Mouse (Mus musculus) heart, postnatal 0 days (tissue): ENCODE measurements around the gene Olfr10. TPM values are rescaled to one million over a fixed set of nuclear protein-coding genes. Genes with fewer than 3 reads are reported as not detected.

Source experiments
- ATAC-seq: fragments of 200-750 bp; cut with Nextera tagmentation; 2 replicates; pipeline ENCODE4 v1.8.0; 2017; ENCODE audit warnings: low read depth, moderate number of reproducible peaks, moderate library complexity; ENCODE audit not compliant: insufficient read depth
- DNase-seq: peaks from one replicate; pipeline ENCODE4 v3.0.0-alpha.2; 2016; ENCODE audit warnings: low spot score
- H3K27ac ChIP-seq: fragments of 300-500 bp; sonication (generic); 2 replicates; pipeline ENCODE4 v1.5.1; 2014; ENCODE audit warnings: low read depth, mild to moderate bottlenecking
- H3K27me3 ChIP-seq: fragments of 300-500 bp; sonication (generic); 2 replicates; pipeline ENCODE4 v1.6.1; 2014; ENCODE audit warnings: low read length, mixed read lengths; ENCODE audit not compliant: control insufficient read depth, insufficient read depth
- H3K36me3 ChIP-seq: fragments of 300-500 bp; sonication (generic); replicated peaks from 2 replicates; pipeline ENCODE4 v1.6.1; 2014; ENCODE audit warnings: low read length, mixed read lengths; ENCODE audit not compliant: control insufficient read depth, insufficient read depth
- H3K4me1 ChIP-seq: fragments of 300-500 bp; sonication (generic); 2 replicates; pipeline ENCODE4 v1.6.1; 2014; ENCODE audit warnings: antibody characterized with exemption; ENCODE audit not compliant: control insufficient read depth, insufficient read depth
- H3K4me2 ChIP-seq: fragments of 300-500 bp; sonication (generic); 2 replicates; pipeline ENCODE4 v1.6.1; 2014; ENCODE audit warnings: low read depth, mild to moderate bottlenecking, low read length, moderate library complexity
- H3K4me3 ChIP-seq: fragments of 300-500 bp; sonication (generic); 2 replicates; pipeline ENCODE4 v1.5.1; 2014; ENCODE audit warnings: low read depth, low read length
- H3K9ac ChIP-seq: fragments of 300-500 bp; sonication (generic); replicated peaks from 2 replicates; pipeline ENCODE4 v1.6.1; 2014; ENCODE audit warnings: low read depth, low read length, mixed read lengths
- H3K9me3 ChIP-seq: fragments of 300-500 bp; sonication (generic); replicated peaks from 2 replicates; pipeline ENCODE4 v1.6.1; 2016; ENCODE audit warnings: low read length; ENCODE audit not compliant: control insufficient read depth
- CTCF ChIP-seq: IDR thresholded peaks from 2 replicates; pipeline ENCODE4 v1.5.1; 2016; ENCODE audit warnings: antibody characterized with exemption, control low read depth, low read depth
- EP300 ChIP-seq: IDR thresholded peaks from 2 replicates; pipeline ENCODE4 v1.6.1; 2016; ENCODE audit warnings: antibody characterized with exemption, low read depth
- WGBS: fragments of 180-500 bp; shearing (Covaris S2); extraction: QIAGEN DNeasy Blood & Tissue Kit; methylation state at CpG from one replicate; pipeline ENCODE4 v1.1.7; 2014; 5-methylcytosine and 5-hydroxymethylcytosine counted together
- polyA plus RNA-seq: library from polyadenylated mRNA; unstranded; fragments of >200 nt; fragmentation: Nextera tagmentation; extraction: Ambion mirVana; gene quantifications from 2 replicates; pipeline ENCODE4 v1.2.1, GENCODE M21; 2015
- total RNA-seq: library from RNA; depleted of rRNA; stranded (reverse); fragments of >200 nt; gene quantifications from 2 replicates; pipeline ENCODE4 v1.2.3, GENCODE M21; 2014; ENCODE audit warnings: low replicate concordance

The Olfr10 gene
- total and polyA plus RNA-seq, 2 experiments from 2014 or later: not detected

DNA sequence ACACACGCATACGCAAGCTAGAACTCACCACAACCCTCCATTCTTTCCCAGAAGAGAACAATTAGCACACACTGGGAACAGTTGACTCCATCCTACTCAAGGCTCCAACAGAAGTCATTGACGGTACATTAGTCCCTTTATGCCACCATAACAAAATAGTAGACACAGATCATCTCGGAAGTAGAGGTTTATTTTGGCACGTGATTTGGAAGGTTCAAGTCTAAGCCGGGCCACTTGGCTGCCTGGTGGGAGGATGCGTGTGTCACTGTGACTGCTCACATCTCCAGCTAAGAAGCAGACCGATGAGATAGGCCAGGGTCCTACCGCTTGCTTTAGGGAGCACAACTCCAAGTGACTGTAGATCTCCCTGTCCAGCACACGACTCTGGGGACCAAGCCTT is 37.2 kb upstream of the Olfr10 start:
- no peak overlapping the region for H3K4me3 ChIP-seq
- WGBS: 62% methylated on average over 10 of the region's 10 CpGs
- TF ChIP-seq EP300 (no peak), CTCF (no peak)
- H3K27me3 ChIP-seq: no peaks in the 10 kb centered on the region
- no peak overlapping the region for H3K4me2 ChIP-seq
- H3K27ac ChIP-seq: peak overlapping the region; percentile 77
- peak; percentile 28 for DNase-seq
- ATAC-seq: peak; percentile 50
- H3K9me3 ChIP-seq: no peaks in the 10 kb centered on the region
- peaks cover 10% of the 10 kb centered on the region for H3K36me3 ChIP-seq
- H3K4me1 ChIP-seq: peaks cover 20% of the 10 kb centered on the region; the same call in 1 of the 2 replicates
- no peak overlapping the region for H3K9ac ChIP-seq

DNA sequence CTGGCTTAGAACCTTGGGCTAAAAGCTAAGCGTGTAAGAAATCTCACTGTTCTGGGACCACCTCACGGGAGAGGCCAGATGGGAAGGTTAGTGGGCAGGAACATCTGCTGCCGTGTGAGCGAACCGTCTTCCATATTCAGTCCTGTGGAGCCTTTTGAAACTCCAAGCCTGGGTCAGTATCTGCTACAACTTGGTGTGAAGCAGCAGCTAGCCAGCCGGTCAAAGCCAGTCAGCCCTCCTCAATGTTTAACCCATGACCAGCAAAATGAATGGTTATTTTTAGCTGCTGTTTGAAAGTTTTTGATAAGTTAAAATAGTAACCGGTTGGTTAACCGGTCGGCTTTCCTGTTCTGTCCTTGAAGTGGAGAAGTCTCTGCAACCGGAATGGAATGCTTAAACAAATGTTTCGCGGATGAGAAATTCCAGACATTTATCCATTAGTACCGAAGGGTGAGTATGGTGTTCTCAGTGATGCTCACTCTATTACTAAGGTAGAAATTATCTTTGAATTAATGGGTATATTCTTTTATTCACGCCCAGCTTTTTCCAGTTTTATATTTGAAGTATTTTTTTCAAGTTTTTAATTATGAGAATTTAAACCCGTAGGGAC is 36.5 kb upstream of the Olfr10 start:
- H3K9me3 ChIP-seq: no peaks in the 10 kb centered on the region
- H3K27ac ChIP-seq: peak overlapping the region; percentile 77
- H3K4me2 ChIP-seq: 0 out of 2 replicates have a peak overlapping the region, but pooled peaks have one; percentile 27
- no peak for TF ChIP-seq CTCF
- no peak for TF ChIP-seq EP300
- H3K27me3 ChIP-seq: no peaks in the 10 kb centered on the region
- ATAC-seq: peak; percentile 73
- peaks cover 20% of the 10 kb centered on the region; the same call in 1 of the 2 replicates for H3K4me1 ChIP-seq
- DNase-seq: peak; percentile 64
- H3K4me3 ChIP-seq: no peak overlapping the region
- H3K9ac ChIP-seq: no peak overlapping the region
- peaks cover 5% of the 10 kb centered on the region; the same call in 1 of the 2 replicates for H3K36me3 ChIP-seq
- WGBS: 34% methylated on average over 15 of the region's 15 CpGs

DNA sequence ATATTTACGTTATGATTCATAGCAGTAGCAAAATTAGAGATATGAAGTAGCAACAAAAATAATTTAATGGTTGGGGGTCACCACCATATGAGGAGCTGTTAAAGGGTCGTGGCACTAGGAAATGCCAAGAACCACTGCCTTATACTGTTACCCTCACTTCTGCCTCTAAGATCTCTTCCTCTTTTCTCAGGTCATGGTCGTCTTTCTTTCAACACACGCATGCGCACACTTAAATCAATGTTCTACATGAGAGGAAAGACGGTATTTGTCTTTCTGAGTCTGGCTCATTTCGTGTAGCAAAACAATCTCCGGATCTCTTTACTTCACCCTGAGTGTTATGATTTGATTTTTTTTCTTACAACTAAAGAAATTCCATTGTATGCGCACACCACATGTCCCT is 34.8 kb upstream of the Olfr10 start:
- ATAC-seq (no peak), DNase-seq (no peak)
- no peaks in the 10 kb centered on the region for H3K36me3 ChIP-seq
- H3K9me3 ChIP-seq: no peaks in the 10 kb centered on the region
- peaks cover 20% of the 10 kb centered on the region; the same call in 1 of the 2 replicates for H3K4me1 ChIP-seq
- no peak overlapping the region for H3K4me3 ChIP-seq
- H3K27ac ChIP-seq: no peak overlapping the region
- no peak overlapping the region for H3K4me2 ChIP-seq
- H3K27me3 ChIP-seq: no peaks in the 10 kb centered on the region
- H3K9ac ChIP-seq: no peak overlapping the region
- WGBS: 92% methylated on average over 9 of the region's 9 CpGs
- TF ChIP-seq EP300: no peak
- TF ChIP-seq CTCF: no peak

DNA sequence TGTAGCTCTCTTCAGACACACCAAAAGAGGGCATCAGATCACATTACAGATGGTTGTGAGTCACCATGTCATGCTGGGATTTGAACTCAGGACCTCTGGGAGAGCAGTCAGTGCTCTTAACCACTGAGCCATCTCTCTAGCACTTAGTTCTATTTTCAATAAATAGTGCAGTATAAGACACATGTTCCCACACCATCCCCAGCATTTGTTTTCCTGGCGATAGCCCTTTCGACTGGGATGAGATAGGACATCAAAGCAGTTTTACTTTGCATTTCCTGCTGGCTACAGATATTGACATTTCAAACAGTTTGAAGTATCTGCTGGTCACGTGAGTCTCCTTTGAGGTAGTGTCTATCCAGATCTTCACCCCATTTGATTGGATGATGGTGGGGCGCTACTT is 34.2 kb upstream of the Olfr10 start:
- Histone ChIP-seq H3K36me3 (no peaks in the 10 kb centered on the region), H3K4me2 (no peak overlapping the region), H3K4me1 (peaks cover 20% of the 10 kb centered on the region; the same call in 1 of the 2 replicates), H3K27ac (no peak overlapping the region), H3K9me3 (no peaks in the 10 kb centered on the region), H3K4me3 (no peak overlapping the region), H3K9ac (no peak overlapping the region), H3K27me3 (no peaks in the 10 kb centered on the region)
- TF ChIP-seq EP300 (no peak), CTCF (no peak)
- ATAC-seq (no peak), DNase-seq (no peak)
- WGBS: 78% methylated on average over 4 of the region's 4 CpGs

DNA sequence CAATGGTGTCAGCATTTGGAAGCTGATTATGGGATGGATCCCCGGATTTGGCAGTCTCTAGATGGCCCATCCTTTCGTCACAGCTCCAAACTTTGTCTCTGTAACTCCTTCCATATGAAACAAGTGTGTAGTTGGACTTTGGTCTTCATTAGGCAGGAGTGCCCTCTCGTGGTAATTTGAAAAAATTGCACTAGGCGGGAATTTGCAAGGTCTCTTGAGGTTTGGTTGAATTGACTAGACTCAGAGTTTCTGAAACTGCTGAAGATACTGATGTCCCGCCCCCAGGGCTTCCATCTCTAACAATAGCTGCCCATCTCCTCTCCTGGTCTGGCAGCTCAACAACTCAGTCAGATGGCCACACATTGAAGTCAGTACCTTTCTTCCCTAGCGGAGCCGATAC is 33.2 kb upstream of the Olfr10 start:
- 31% methylated on average over 7 of the region's 7 CpGs for WGBS
- TF ChIP-seq CTCF (peak; percentile 83), EP300 (no peak)
- peaks cover 20% of the 10 kb centered on the region; the same call in 1 of the 2 replicates for H3K4me1 ChIP-seq
- ATAC-seq (0 out of 2 replicates have a peak, but pooled peaks have one; percentile 30), DNase-seq (peak; percentile 67)
- H3K27me3 ChIP-seq: no peaks in the 10 kb centered on the region
- no peaks in the 10 kb centered on the region for H3K9me3 ChIP-seq
- H3K36me3 ChIP-seq: no peaks in the 10 kb centered on the region
- H3K4me2 ChIP-seq: no peak overlapping the region
- H3K4me3 ChIP-seq: no peak overlapping the region
- no peak overlapping the region for H3K27ac ChIP-seq
- no peak overlapping the region for H3K9ac ChIP-seq
